Mouse (Mus musculus): ENCODE measurements around the gene Snrpd3. TPM values are rescaled to one million over a fixed set of nuclear protein-coding genes. Genes with fewer than 3 reads are reported as not detected.

Snrpd3 gene
- polyA plus RNA-seq, 1 experiment from 2014 or later: 84.9 TPM

DNA sequence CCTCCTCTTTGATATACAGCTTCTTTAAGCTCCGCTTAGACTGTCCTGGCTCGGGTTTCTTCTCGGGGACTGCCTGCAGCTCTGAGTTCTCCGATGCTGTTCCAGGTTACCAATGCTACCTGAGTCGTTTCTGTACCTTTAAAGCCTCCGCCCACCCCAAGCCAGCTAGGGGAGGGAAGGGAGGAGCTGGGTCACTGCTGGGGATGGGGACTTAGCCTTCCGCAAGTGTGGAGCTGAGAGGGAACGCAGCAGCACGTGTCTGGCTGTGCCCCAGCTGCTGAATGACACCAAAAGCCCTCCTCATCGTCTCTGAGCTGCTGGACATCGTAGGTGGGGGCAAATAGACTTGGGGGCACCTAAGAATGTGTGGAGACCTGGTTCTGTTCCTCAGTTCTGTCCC lies 51.1 kb downstream of the Snrpd3 start:
- H3K36me3 ChIP-seq: no peaks in the 10 kb centered on the region
- peaks cover 10% of the 10 kb centered on the region for H3K27me3 ChIP-seq
- no peak for ATAC-seq (replicated peaks; ENCODE audit: insufficient number of reproducible peaks, insufficient read depth, low FRiP score, low read depth)
- H3K4me2 ChIP-seq: no peak overlapping the region
- H3K27ac ChIP-seq: no peak overlapping the region
- H3K9me3 ChIP-seq (replicated peaks): no peaks in the 10 kb centered on the region
- peaks cover 4% of the 10 kb centered on the region for H3K4me1 ChIP-seq (replicated peaks)
- no peak overlapping the region for H3K9ac ChIP-seq
- 15% methylated on average over 11 of the region's 11 CpGs for WGBS
- H3K4me3 ChIP-seq: no peak overlapping the region

DNA sequence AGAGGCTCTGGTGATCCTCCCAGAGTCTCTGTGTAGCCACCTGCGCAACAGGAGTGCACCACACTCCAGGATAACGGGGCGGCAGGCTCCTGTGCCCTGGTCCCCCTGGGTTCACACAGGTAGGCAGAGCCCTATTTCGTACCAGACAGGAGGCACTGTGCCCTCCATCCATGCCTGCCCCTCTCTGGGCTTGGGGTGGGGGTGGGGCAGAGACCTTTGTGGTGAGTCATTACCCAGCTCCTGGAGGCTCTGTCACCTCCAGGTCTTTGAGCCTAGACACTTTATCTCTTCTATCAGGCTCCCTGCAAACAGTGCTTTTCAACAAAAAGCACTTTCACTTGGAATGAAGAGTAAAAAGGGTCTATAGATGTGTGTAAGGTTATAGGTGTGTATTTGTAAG lies 51.5 kb downstream of the Snrpd3 start:
- no peaks in the 10 kb centered on the region for H3K9me3 ChIP-seq (replicated peaks)
- H3K4me1 ChIP-seq (replicated peaks): peaks cover 4% of the 10 kb centered on the region
- H3K4me3 ChIP-seq: no peak overlapping the region
- 29% methylated on average over 4 of the region's 4 CpGs for WGBS
- H3K27me3 ChIP-seq: peaks cover 10% of the 10 kb centered on the region
- no peak overlapping the region for H3K9ac ChIP-seq
- ATAC-seq (replicated peaks; ENCODE audit: insufficient number of reproducible peaks, insufficient read depth, low FRiP score, low read depth): no peak
- H3K27ac ChIP-seq: no peak overlapping the region
- H3K36me3 ChIP-seq: no peaks in the 10 kb centered on the region
- H3K4me2 ChIP-seq: no peak overlapping the region

DNA sequence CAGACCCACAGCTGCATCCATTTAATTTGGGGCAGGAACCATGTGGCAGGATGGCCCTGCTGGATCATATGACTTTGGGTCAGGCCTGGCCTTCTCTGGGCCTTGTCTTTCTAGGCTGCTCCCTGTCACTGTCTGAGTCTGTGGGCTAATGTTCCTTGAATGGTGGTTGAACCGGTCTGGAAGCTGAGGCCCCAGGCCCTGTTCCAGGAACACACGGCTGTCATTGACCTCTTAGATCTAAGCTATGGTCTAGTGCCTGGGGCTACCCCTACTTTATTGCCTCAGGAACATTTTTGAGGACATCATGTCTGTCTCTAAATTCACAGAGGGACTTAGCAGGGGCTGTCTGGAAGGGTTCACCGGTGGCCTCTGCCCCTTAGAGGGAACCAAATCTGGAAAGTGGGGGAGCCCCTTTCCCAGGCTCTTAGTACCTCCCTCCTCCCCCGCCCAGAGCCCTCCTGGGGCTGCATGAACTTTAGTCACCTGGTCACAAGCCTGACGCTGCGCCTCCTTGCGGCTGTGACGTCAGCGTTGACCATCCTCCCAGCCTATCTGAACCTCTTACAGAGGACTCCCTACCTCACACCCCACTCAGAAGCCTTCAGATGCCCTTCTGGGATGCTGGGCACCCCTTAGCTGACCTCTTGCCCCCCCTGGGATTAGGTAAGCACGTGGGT lies 53.8 kb downstream of the Snrpd3 start:
- H3K4me1 ChIP-seq (replicated peaks): peaks cover 4% of the 10 kb centered on the region
- ATAC-seq (replicated peaks; ENCODE audit: insufficient number of reproducible peaks, insufficient read depth, low FRiP score, low read depth): no peak
- H3K27ac ChIP-seq: no peak overlapping the region
- H3K4me3 ChIP-seq: no peak overlapping the region
- no peaks in the 10 kb centered on the region for H3K36me3 ChIP-seq
- H3K27me3 ChIP-seq: peaks cover 10% of the 10 kb centered on the region; the same call in 1 of the 2 replicates
- H3K9me3 ChIP-seq (replicated peaks): no peaks in the 10 kb centered on the region
- WGBS: 35% methylated on average over 10 of the region's 10 CpGs
- no peak overlapping the region for H3K9ac ChIP-seq
- H3K4me2 ChIP-seq: no peak overlapping the region

DNA sequence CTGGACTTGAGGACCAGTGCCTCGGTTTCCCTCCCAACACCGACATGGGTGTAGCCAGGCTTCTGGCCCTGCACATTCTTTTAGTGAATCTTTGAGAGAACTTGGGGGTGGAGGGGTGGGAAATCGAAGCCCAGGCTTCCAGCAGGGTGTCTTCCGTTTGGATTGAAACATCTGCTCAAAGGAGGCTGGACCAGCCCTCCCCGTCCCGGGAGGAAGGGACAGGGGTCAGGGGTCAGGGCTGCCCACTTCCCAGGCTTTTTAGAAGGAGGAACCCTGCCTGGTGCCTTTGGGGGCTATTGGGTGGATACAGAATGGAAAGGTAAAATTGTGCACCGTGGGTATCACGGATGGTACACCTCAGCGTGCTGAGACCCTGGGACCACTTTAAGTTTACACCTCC lies 54.6 kb downstream of the Snrpd3 start:
- no peak for ATAC-seq (replicated peaks; ENCODE audit: insufficient number of reproducible peaks, insufficient read depth, low FRiP score, low read depth)
- no peak overlapping the region for H3K4me2 ChIP-seq
- no peaks in the 10 kb centered on the region for H3K9me3 ChIP-seq (replicated peaks)
- WGBS: 54% methylated on average over 9 of the region's 9 CpGs
- H3K4me3 ChIP-seq: no peak overlapping the region
- H3K27ac ChIP-seq: no peak overlapping the region
- no peaks in the 10 kb centered on the region for H3K36me3 ChIP-seq
- H3K27me3 ChIP-seq: peaks cover 10% of the 10 kb centered on the region; the same call in 1 of the 2 replicates
- H3K4me1 ChIP-seq (replicated peaks): peaks cover 4% of the 10 kb centered on the region
- no peak overlapping the region for H3K9ac ChIP-seq

DNA sequence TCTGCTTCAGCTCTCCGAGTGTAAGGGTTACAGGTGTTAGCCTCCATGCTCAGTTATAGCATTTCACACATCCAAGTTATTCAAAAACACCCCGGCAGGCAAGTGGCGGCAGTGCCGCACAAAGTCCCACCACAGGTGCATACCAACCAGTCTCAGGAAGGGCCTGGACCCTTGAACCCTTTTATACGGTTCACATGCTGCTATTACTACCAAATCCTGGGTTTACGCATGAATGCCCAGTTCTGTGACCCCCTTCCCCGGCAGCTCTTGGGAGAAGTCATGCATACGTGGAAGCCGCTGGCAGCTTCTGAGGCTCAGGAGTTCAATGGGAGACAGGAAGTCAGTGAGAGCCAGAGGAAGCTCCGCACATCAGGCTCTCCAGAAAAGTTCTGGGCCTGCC lies 55.8 kb downstream of the Snrpd3 start:
- peaks cover 7% of the 10 kb centered on the region; the same call in 1 of the 2 replicates for H3K27me3 ChIP-seq
- no peak overlapping the region for H3K9ac ChIP-seq
- H3K4me3 ChIP-seq: no peak overlapping the region
- H3K27ac ChIP-seq: no peak overlapping the region
- H3K4me1 ChIP-seq (replicated peaks): peaks cover 4% of the 10 kb centered on the region
- no peak for ATAC-seq (replicated peaks; ENCODE audit: insufficient number of reproducible peaks, insufficient read depth, low FRiP score, low read depth)
- H3K36me3 ChIP-seq: no peaks in the 10 kb centered on the region
- no peaks in the 10 kb centered on the region for H3K9me3 ChIP-seq (replicated peaks)
- H3K4me2 ChIP-seq: no peak overlapping the region
- WGBS: 77% methylated on average over 10 of the region's 10 CpGs

DNA sequence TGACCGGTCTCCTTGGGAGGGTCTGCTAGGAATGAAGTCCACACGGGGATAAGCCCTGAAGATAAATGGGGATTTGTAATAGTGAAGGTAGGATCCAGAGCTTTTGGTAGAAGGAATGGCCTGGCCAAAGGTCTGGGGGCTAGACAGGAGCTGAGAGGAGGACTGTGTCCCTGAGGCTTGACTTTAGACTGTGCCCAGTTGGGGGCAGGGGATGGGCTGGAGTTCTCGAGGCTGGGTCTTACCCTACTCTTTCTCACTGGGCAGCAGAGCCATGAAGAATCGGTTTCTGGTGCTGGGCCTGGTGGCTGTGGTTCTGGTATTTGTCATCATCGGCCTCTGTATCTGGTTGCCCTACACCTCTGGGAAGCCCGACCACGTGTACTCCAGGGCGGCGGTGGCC lies 56.6 kb downstream of the Snrpd3 start:
- Histone ChIP-seq H3K36me3 (no peaks in the 10 kb centered on the region), H3K9ac (no peak overlapping the region), H3K27ac (no peak overlapping the region), H3K4me1 (replicated peaks) (no peaks in the 10 kb centered on the region; the same call in 1 of the 2 replicates), H3K9me3 (replicated peaks) (no peaks in the 10 kb centered on the region), H3K27me3 (peaks cover under 1% of the 10 kb centered on the region; the same call in 1 of the 2 replicates), H3K4me2 (no peak overlapping the region), H3K4me3 (no peak overlapping the region)
- 69% methylated on average over 9 of the region's 9 CpGs for WGBS
- ATAC-seq (replicated peaks; ENCODE audit: insufficient number of reproducible peaks, insufficient read depth, low FRiP score, low read depth): no peak

DNA sequence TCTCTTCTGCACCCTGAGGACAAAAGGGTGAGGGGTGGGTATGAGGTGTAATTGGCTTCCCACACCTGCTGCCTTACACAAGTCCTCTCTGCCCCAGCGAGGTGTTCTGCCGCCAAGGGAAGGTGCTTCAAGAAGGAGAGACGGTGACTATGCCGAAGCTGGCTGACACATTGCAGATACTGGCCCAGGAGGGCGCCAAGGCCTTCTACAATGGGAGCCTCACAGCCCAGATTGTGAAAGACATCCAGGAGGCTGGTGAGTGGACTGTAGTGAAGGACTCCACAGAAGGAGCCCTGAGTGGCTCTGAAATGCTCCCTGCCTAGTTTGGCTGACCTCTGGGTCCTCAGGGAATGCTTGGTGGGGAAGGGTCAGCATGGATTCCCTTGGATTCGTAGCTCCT lies 61.8 kb downstream of the Snrpd3 start:
- Histone ChIP-seq H3K9me3 (replicated peaks) (no peaks in the 10 kb centered on the region), H3K4me1 (replicated peaks) (no peaks in the 10 kb centered on the region), H3K4me3 (no peak overlapping the region), H3K4me2 (no peak overlapping the region), H3K27me3 (peaks cover 14% of the 10 kb centered on the region), H3K36me3 (no peaks in the 10 kb centered on the region), H3K9ac (no peak overlapping the region), H3K27ac (no peak overlapping the region)
- 72% methylated on average over 6 of the region's 6 CpGs for WGBS
- no peak for ATAC-seq (replicated peaks; ENCODE audit: insufficient number of reproducible peaks, insufficient read depth, low FRiP score, low read depth)

DNA sequence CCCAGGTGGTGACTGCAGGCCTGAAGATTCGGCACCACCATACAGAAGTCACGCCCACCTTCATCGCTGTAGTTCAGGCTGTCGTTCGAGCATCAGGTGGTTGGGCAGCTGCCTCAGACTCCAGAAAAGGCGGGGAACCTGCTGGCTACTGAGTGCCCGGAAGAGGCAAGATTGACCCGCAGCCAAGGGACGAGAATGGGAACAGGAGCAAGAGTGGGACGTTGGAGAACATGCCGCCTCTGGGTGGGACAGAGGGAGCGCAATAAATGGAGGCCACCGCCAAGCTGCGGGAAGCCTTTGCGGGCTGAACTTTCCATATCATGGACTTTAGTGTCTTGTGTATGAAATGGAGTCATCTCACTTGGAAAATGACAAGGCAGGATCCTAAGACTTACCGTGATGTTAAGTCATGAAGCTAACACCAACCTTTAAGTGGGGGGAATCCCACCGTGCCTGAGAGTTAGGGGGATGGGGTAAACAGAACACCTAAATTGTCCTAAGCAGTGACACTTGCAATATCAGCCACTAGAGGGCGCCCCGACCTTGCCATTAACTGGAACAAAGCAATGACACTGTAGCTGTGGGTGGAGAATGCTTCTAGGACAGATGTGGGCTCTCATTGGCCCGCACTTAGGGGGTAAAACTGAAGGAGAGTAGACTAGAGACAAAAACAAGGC lies 68.7 kb downstream of the Snrpd3 start:
- Histone ChIP-seq H3K4me3 (peak overlapping the region; percentile 20), H3K4me1 (replicated peaks) (peaks cover 41% of the 10 kb centered on the region), H3K36me3 (no peaks in the 10 kb centered on the region), H3K9ac (peak overlapping the region; percentile 31; the same call in 1 of the 2 replicates), H3K4me2 (peak overlapping the region; percentile 55), H3K27me3 (peaks cover 32% of the 10 kb centered on the region), H3K9me3 (replicated peaks) (no peaks in the 10 kb centered on the region), H3K27ac (no peak overlapping the region)
- ATAC-seq (replicated peaks; ENCODE audit: insufficient number of reproducible peaks, insufficient read depth, low FRiP score, low read depth): 0 out of 2 replicates have a peak, but pooled peaks have one; percentile 23
- 18% methylated on average over 20 of the region's 20 CpGs for WGBS

DNA sequence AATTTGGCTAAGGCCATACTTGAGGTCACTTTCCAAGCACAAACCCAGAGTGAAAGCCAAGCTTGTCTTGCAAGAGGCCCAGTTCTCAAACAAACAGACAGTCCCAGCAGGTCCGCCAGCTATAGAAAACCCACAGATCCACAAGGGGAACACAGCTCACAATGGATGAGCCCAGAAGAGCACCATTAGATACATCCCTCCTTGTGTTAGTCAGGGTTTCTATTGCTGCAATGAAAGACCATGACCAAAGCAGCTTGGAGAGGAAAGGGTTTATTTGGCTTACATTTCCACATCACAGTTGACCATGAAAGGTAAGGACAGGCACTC lies 69.2 kb downstream of the Snrpd3 start:
- Histone ChIP-seq H3K27ac (no peak overlapping the region), H3K4me2 (no peak overlapping the region), H3K4me1 (replicated peaks) (peaks cover 44% of the 10 kb centered on the region), H3K9ac (no peak overlapping the region), H3K36me3 (no peaks in the 10 kb centered on the region), H3K27me3 (peaks cover 32% of the 10 kb centered on the region), H3K9me3 (replicated peaks) (no peaks in the 10 kb centered on the region), H3K4me3 (no peak overlapping the region)
- ATAC-seq (replicated peaks; ENCODE audit: insufficient number of reproducible peaks, insufficient read depth, low FRiP score, low read depth): no peak
- WGBS: 82% methylated on average over 1 of the region's 1 CpGs

Other genes with a start within 250 kb of the Snrpd3 start
- gene Adora2a, start 200.7 kb upstream of the Snrpd3 start, polyA plus RNA-seq (2015; fragmentation: Nextera tagmentation; extraction: Ambion mirVana): 5.7 and 6.3 TPM in 2 replicates
- 0.62 and 0.75 TPM in 2 replicates for gene Upb1, start 116.4 kb upstream of the Snrpd3 start, polyA plus RNA-seq (2015; fragmentation: Nextera tagmentation; extraction: Ambion mirVana)
- gene Gucd1, start 421 bp downstream of the Snrpd3 start, polyA plus RNA-seq (2015; fragmentation: Nextera tagmentation; extraction: Ambion mirVana): 22.8 and 25.6 TPM in 2 replicates
- gene Lrrc75b, start 42.8 kb downstream of the Snrpd3 start, polyA plus RNA-seq (2015; fragmentation: Nextera tagmentation; extraction: Ambion mirVana): 1.7 and 2.2 TPM in 2 replicates
- gene Ggt1, start 44.1 kb downstream of the Snrpd3 start, polyA plus RNA-seq (2015; fragmentation: Nextera tagmentation; extraction: Ambion mirVana): 0.48 and 0.86 TPM in 2 replicates
- 7.5 and 9.5 TPM in 2 replicates for gene Ggt5, start 71.8 kb downstream of the Snrpd3 start, polyA plus RNA-seq (2015; fragmentation: Nextera tagmentation; extraction: Ambion mirVana)
- gene Susd2, start 126.5 kb downstream of the Snrpd3 start, polyA plus RNA-seq (2015; fragmentation: Nextera tagmentation; extraction: Ambion mirVana): 11.0 and 15.7 TPM in 2 replicates
- 25.2 and 26.7 TPM in 2 replicates for gene Cabin1, start 246.8 kb downstream of the Snrpd3 start, polyA plus RNA-seq (2015; fragmentation: Nextera tagmentation; extraction: Ambion mirVana)

Data from heart, embryonic 15.5 days (tissue).